Mouse (Mus musculus): ENCODE measurements around the gene P4hb. TPM values are rescaled to one million over a fixed set of nuclear protein-coding genes. Genes with fewer than 3 reads are reported as not detected.
A peak's percentile ranks its signal among the peaks of the same experiment; 100 is the strongest.

P4hb gene
- 492 and 493 TPM in 2 replicates for polyA plus RNA-seq (2014; fragmentation: Nextera tagmentation; extraction: Ambion mirVana)

GRCm38 (mm10) chr11:120572752-120573584 is at the start of gene P4hb:
P4hb (minus strand) TSS chr11:120573253.
- WGBS: under 1% methylated on average over 93 of the region's 94 CpGs
- Histone ChIP-seq H3K4me2 (peak within 1 kb of the TSS; percentile 57), H3K4me3 (ENCODE audit: low read depth, low read length) (peak within 1 kb of the TSS; percentile 97), H3K36me3 (ENCODE audit: control insufficient read depth, insufficient read depth, low read length) (peaks cover 24% of the 10 kb centered on the region), H3K9ac (ENCODE audit: low read length) (peak within 1 kb of the TSS; percentile 96), H3K27me3 (ENCODE audit: control insufficient read depth, insufficient read depth, low read length) (no peaks in the 10 kb centered on the region), H3K9me3 (ENCODE audit: control insufficient read depth, low read length) (no peaks in the 10 kb centered on the region), H3K4me1 (ENCODE audit: control insufficient read depth, insufficient read depth, low read length) (peaks cover 12% of the 10 kb centered on the region), H3K27ac (ENCODE audit: low read depth, low read length) (peak within 1 kb of the TSS; percentile 89)
- peak; percentile 100 for DNase-seq (ENCODE audit: low spot score, missing footprints)
- peak; percentile 97 for ATAC-seq (ENCODE audit: low FRiP score)

- no peaks in the 10 kb centered on the region for H3K9me3 ChIP-seq (ENCODE audit: control insufficient read depth, low read length)
These were observed 49.8 kb upstream of the P4hb start for GRCm38 (mm10) chr11:120622805-120623204.

GRCm38 (mm10) chr11:120620195-120620594 is 47.1 kb upstream of the P4hb start:
- Histone ChIP-seq H3K4me2 (no peak overlapping the region), H3K4me3 (ENCODE audit: low read depth, low read length) (no peak overlapping the region), H3K9ac (ENCODE audit: low read length) (no peak overlapping the region), H3K4me1 (ENCODE audit: control insufficient read depth, insufficient read depth, low read length) (peaks cover 16% of the 10 kb centered on the region), H3K27me3 (ENCODE audit: control insufficient read depth, insufficient read depth, low read length) (no peaks in the 10 kb centered on the region), H3K27ac (ENCODE audit: low read depth, low read length) (no peak overlapping the region), H3K9me3 (ENCODE audit: control insufficient read depth, low read length) (no peaks in the 10 kb centered on the region), H3K36me3 (ENCODE audit: control insufficient read depth, insufficient read depth, low read length) (peaks cover 20% of the 10 kb centered on the region)
- no peak for ATAC-seq (ENCODE audit: low FRiP score)
- 95% methylated on average over 14 of the region's 14 CpGs for WGBS
- DNase-seq (ENCODE audit: low spot score, missing footprints): peak; percentile 28

More at GRCm38 (mm10) chr11:120622805-120623204, 49.8 kb upstream of the P4hb start:
- H3K27ac ChIP-seq (ENCODE audit: low read depth, low read length): no peak overlapping the region
- H3K4me3 ChIP-seq (ENCODE audit: low read depth, low read length): no peak overlapping the region
- peaks cover 11% of the 10 kb centered on the region for H3K4me1 ChIP-seq (ENCODE audit: control insufficient read depth, insufficient read depth, low read length)
- H3K36me3 ChIP-seq (ENCODE audit: control insufficient read depth, insufficient read depth, low read length): peaks cover 23% of the 10 kb centered on the region
- DNase-seq (ENCODE audit: low spot score, missing footprints) (no peak), ATAC-seq (ENCODE audit: low FRiP score) (no peak)
- no peaks in the 10 kb centered on the region for H3K27me3 ChIP-seq (ENCODE audit: control insufficient read depth, insufficient read depth, low read length)
- 95% methylated on average over 6 of the region's 6 CpGs for WGBS
- no peak overlapping the region for H3K4me2 ChIP-seq
- H3K9ac ChIP-seq (ENCODE audit: low read length): no peak overlapping the region

- WGBS: 92% methylated on average over 25 of the region's 25 CpGs
- Histone ChIP-seq H3K4me1 (ENCODE audit: control insufficient read depth, insufficient read depth, low read length) (peaks cover 10% of the 10 kb centered on the region), H3K36me3 (ENCODE audit: control insufficient read depth, insufficient read depth, low read length) (peaks cover 22% of the 10 kb centered on the region), H3K9ac (ENCODE audit: low read length) (no peak overlapping the region), H3K4me3 (ENCODE audit: low read depth, low read length) (no peak overlapping the region; the same call in 1 of the 2 replicates), H3K27ac (ENCODE audit: low read depth, low read length) (no peak overlapping the region), H3K9me3 (ENCODE audit: control insufficient read depth, low read length) (no peaks in the 10 kb centered on the region), H3K27me3 (ENCODE audit: control insufficient read depth, insufficient read depth, low read length) (no peaks in the 10 kb centered on the region), H3K4me2 (no peak overlapping the region)
- DNase-seq (ENCODE audit: low spot score, missing footprints) (peak; percentile 61), ATAC-seq (ENCODE audit: low FRiP score) (no peak)
These were observed 45.8 kb upstream of the P4hb start for GRCm38 (mm10) chr11:120618619-120619535.

- peak; percentile 95 for ATAC-seq (ENCODE audit: low FRiP score)
- H3K4me3 ChIP-seq (ENCODE audit: low read depth, low read length): peak within 1 kb of the TSS; percentile 73
These were observed 44.6 kb upstream of the P4hb start, which contains the start of gene Pcyt2 for GRCm38 (mm10) chr11:120617519-120618112. Pcyt2 (minus strand) TSS chr11:120617936.

GRCm38 (mm10) chr11:120616617-120617294 is 43.7 kb upstream of the P4hb start:
- no peak for ATAC-seq (ENCODE audit: low FRiP score)
- WGBS: 55% methylated on average over 4 of the region's 4 CpGs
- no peaks in the 10 kb centered on the region for H3K27me3 ChIP-seq (ENCODE audit: control insufficient read depth, insufficient read depth, low read length)
- H3K9ac ChIP-seq (ENCODE audit: low read length): peak overlapping the region; percentile 82
- H3K4me3 ChIP-seq (ENCODE audit: low read depth, low read length): peak overlapping the region; percentile 73
- no peak overlapping the region for H3K27ac ChIP-seq (ENCODE audit: low read depth, low read length)
- no peaks in the 10 kb centered on the region for H3K9me3 ChIP-seq (ENCODE audit: control insufficient read depth, low read length)
- DNase-seq (ENCODE audit: low spot score, missing footprints): peak; percentile 78
- peak overlapping the region; percentile 71 for H3K4me2 ChIP-seq
- peaks cover 28% of the 10 kb centered on the region for H3K36me3 ChIP-seq (ENCODE audit: control insufficient read depth, insufficient read depth, low read length)
- peaks cover 10% of the 10 kb centered on the region for H3K4me1 ChIP-seq (ENCODE audit: control insufficient read depth, insufficient read depth, low read length)

More at GRCm38 (mm10) chr11:120617519-120618112, 44.6 kb upstream of the P4hb start, which contains the start of gene Pcyt2:
- Histone ChIP-seq H3K36me3 (ENCODE audit: control insufficient read depth, insufficient read depth, low read length) (peaks cover 22% of the 10 kb centered on the region), H3K9ac (ENCODE audit: low read length) (peak within 1 kb of the TSS; percentile 82), H3K9me3 (ENCODE audit: control insufficient read depth, low read length) (no peaks in the 10 kb centered on the region), H3K4me2 (peak within 1 kb of the TSS; percentile 71), H3K27me3 (ENCODE audit: control insufficient read depth, insufficient read depth, low read length) (no peaks in the 10 kb centered on the region), H3K4me1 (ENCODE audit: control insufficient read depth, insufficient read depth, low read length) (peaks cover 10% of the 10 kb centered on the region), H3K27ac (ENCODE audit: low read depth, low read length) (peak within 1 kb of the TSS; percentile 20; the same call in 1 of the 2 replicates)
- WGBS: under 1% methylated on average over 56 of the region's 56 CpGs
- peak; percentile 98 for DNase-seq (ENCODE audit: low spot score, missing footprints)

GRCm38 (mm10) chr11:120615606-120616203 is 42.7 kb upstream of the P4hb start:
- ATAC-seq (ENCODE audit: low FRiP score) (no peak), DNase-seq (ENCODE audit: low spot score, missing footprints) (no peak)
- Histone ChIP-seq H3K27me3 (ENCODE audit: control insufficient read depth, insufficient read depth, low read length) (no peaks in the 10 kb centered on the region), H3K27ac (ENCODE audit: low read depth, low read length) (no peak overlapping the region), H3K4me2 (no peak overlapping the region), H3K9me3 (ENCODE audit: control insufficient read depth, low read length) (no peaks in the 10 kb centered on the region), H3K4me1 (ENCODE audit: control insufficient read depth, insufficient read depth, low read length) (peaks cover 10% of the 10 kb centered on the region), H3K36me3 (ENCODE audit: control insufficient read depth, insufficient read depth, low read length) (peaks cover 24% of the 10 kb centered on the region), H3K4me3 (ENCODE audit: low read depth, low read length) (no peak overlapping the region), H3K9ac (ENCODE audit: low read length) (no peak overlapping the region)
- 92% methylated on average over 11 of the region's 11 CpGs for WGBS

- Histone ChIP-seq H3K4me3 (ENCODE audit: low read depth, low read length) (no peak overlapping the region), H3K4me1 (ENCODE audit: control insufficient read depth, insufficient read depth, low read length) (peaks cover 10% of the 10 kb centered on the region), H3K27ac (ENCODE audit: low read depth, low read length) (no peak overlapping the region), H3K27me3 (ENCODE audit: control insufficient read depth, insufficient read depth, low read length) (no peaks in the 10 kb centered on the region), H3K4me2 (no peak overlapping the region), H3K9me3 (ENCODE audit: control insufficient read depth, low read length) (no peaks in the 10 kb centered on the region), H3K9ac (ENCODE audit: low read length) (no peak overlapping the region), H3K36me3 (ENCODE audit: control insufficient read depth, insufficient read depth, low read length) (peaks cover 23% of the 10 kb centered on the region)
- ATAC-seq (ENCODE audit: low FRiP score): no peak
- DNase-seq (ENCODE audit: low spot score, missing footprints): no peak
- WGBS: 91% methylated on average over 6 of the region's 6 CpGs
These were observed 42.1 kb upstream of the P4hb start for GRCm38 (mm10) chr11:120615167-120615566.
